Mouse (Mus musculus): ENCODE results near the gene Dexi.

Gene Dexi

GRCm38 (mm10) chr16:10492587-10492986 lies 50.3 kb downstream of the Dexi start:
- no peak for DNase-seq

- no peak for DNase-seq
Measured at GRCm38 (mm10) chr16:10491716-10492115, 51.1 kb downstream of the Dexi start.

GRCm38 (mm10) chr16:10490503-10491150 lies 52.2 kb downstream of the Dexi start:
- DNase-seq: no peak

- DNase-seq: no peak
Measured at GRCm38 (mm10) chr16:10489904-10490457, 52.9 kb downstream of the Dexi start.

GRCm38 (mm10) chr16:10489483-10489882 lies 53.4 kb downstream of the Dexi start:
- no peak for DNase-seq

- DNase-seq: no peak
Measured at GRCm38 (mm10) chr16:10488769-10489481, 53.9 kb downstream of the Dexi start.

- DNase-seq: no peak
Measured at GRCm38 (mm10) chr16:10487895-10488493, 54.9 kb downstream of the Dexi start.

GRCm38 (mm10) chr16:10486993-10487392 lies 55.9 kb downstream of the Dexi start:
- no peak for DNase-seq

GRCm38 (mm10) chr16:10482343-10482742 lies 60.5 kb downstream of the Dexi start:
- DNase-seq: no peak

- DNase-seq: no peak
Measured at GRCm38 (mm10) chr16:10479857-10480256, 63.0 kb downstream of the Dexi start, which contains the start of gene Ciita. Ciita (plus strand) TSS chr16:10480059.

GRCm38 (mm10) chr16:10475919-10476318 lies 66.9 kb downstream of the Dexi start:
- DNase-seq: no peak

- DNase-seq: no peak
Measured at GRCm38 (mm10) chr16:10474956-10475355, 67.9 kb downstream of the Dexi start.

- no peak for DNase-seq
Measured at GRCm38 (mm10) chr16:10471950-10472349, 70.9 kb downstream of the Dexi start.

- DNase-seq: no peak
Measured at GRCm38 (mm10) chr16:10468201-10468600, 74.7 kb downstream of the Dexi start.

- no peak for DNase-seq
Measured at GRCm38 (mm10) chr16:10467391-10468107, 75.3 kb downstream of the Dexi start.

GRCm38 (mm10) chr16:10465011-10465681 lies 77.7 kb downstream of the Dexi start:
- no peak for DNase-seq

GRCm38 (mm10) chr16:10461178-10461577 lies 81.7 kb downstream of the Dexi start:
- no peak for DNase-seq

GRCm38 (mm10) chr16:10460188-10460587 lies 82.7 kb downstream of the Dexi start:
- no peak for DNase-seq

- no peak for DNase-seq
Measured at GRCm38 (mm10) chr16:10454583-10454974, 88.3 kb downstream of the Dexi start.

GRCm38 (mm10) chr16:10453872-10454582 lies 88.8 kb downstream of the Dexi start:
- DNase-seq: no peak

Data from lung, postnatal 14 days (tissue).